20 mouse cellular contexts compared by ENCODE assay signal in the genomic region with DNA sequence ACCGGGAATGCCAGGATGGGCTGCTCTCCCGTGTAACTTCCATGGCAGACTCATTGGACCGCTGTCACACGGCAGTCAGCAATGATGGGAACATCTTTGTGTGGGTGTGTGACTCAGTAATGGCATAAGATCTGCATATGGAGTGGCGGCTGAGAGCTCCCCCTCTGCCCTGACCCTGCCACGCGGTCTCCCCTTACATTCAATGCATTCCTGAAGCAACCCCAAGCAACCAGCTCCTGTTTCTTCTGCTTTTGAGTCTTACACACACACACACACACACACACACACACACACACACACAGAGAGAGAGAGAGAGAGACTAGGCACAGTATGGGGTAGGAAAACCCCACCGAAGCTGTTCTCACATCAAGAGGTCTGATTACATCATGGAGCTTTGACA. TPM values are rescaled to one million over a fixed set of nuclear protein-coding genes. Genes with fewer than 3 reads are reported as not detected.
DNase-seq lines count a peak whose midpoint lies in the region; ATAC-seq lines count a peak whose summit lies in the region.
"Had no signal": no experiment of that assay in that cellular context is flagged by ENCODE, and none has a peak within 500 bp of the region (broad histone marks: within the 10 kb centered on the region; RNA-seq: fewer than 3 reads in every experiment).

No protein-coding gene starts in this region.

- H3K4me3 ChIP-seq in forebrain, embryonic 10.5 days, result no peak overlapping the region
- no peak overlapping the region for H3K4me3 ChIP-seq in forebrain, embryonic 16.5 days (replicated peaks; ENCODE audit: low read length)
- peak overlapping the region; percentile 53 for H3K4me3 ChIP-seq in megakaryocyte, embryonic 14.5 days (replicated peaks)
- H3K4me3 ChIP-seq in embryonic facial prominence, embryonic 13.5 days, result no peak overlapping the region
- H3K4me3 ChIP-seq: erythroblast, embryonic 14.5 days; forebrain, embryonic 15.5 days; hindbrain, embryonic 12.5 days; limb, embryonic 15.5 days had no signal

- H3K27ac ChIP-seq in forebrain, embryonic 10.5 days, result peak overlapping the region; percentile 8; the same call in 1 of the 2 replicates
- no peak overlapping the region for H3K27ac ChIP-seq in forebrain, embryonic 16.5 days (ENCODE audit: low read length)
- peak overlapping the region; percentile 51; the same call in 1 of the 2 replicates for H3K27ac ChIP-seq in embryonic facial prominence, embryonic 13.5 days
- H3K27ac ChIP-seq: forebrain, embryonic 15.5 days; hindbrain, embryonic 12.5 days; limb, embryonic 15.5 days had no signal

- H3K9me3 ChIP-seq in forebrain, embryonic 10.5 days, result no peaks in the 10 kb centered on the region
- H3K9me3 ChIP-seq in forebrain, embryonic 16.5 days (ENCODE audit: control insufficient read depth, low read length), result no peaks in the 10 kb centered on the region
- no peaks in the 10 kb centered on the region for H3K9me3 ChIP-seq in megakaryocyte, embryonic 14.5 days
- no peaks in the 10 kb centered on the region for H3K9me3 ChIP-seq in embryonic facial prominence, embryonic 13.5 days
- H3K9me3 ChIP-seq: forebrain, embryonic 15.5 days; hindbrain, embryonic 12.5 days; limb, embryonic 15.5 days had no signal

- peaks cover 39% of the 10 kb centered on the region for H3K27me3 ChIP-seq in forebrain, embryonic 10.5 days (ENCODE audit: poor library complexity, severe bottlenecking)
- peaks cover 3% of the 10 kb centered on the region; the same call in 1 of the 2 replicates for H3K27me3 ChIP-seq in forebrain, embryonic 16.5 days (replicated peaks; ENCODE audit: control insufficient read depth, insufficient read depth, low read length)
- no peaks in the 10 kb centered on the region for H3K27me3 ChIP-seq in megakaryocyte, embryonic 14.5 days (replicated peaks)
- peaks cover 15% of the 10 kb centered on the region; the same call in 1 of the 2 replicates for H3K27me3 ChIP-seq in embryonic facial prominence, embryonic 13.5 days
- H3K27me3 ChIP-seq: forebrain, embryonic 15.5 days; limb, embryonic 15.5 days had no signal

- no peak overlapping the region for H3K9ac ChIP-seq in forebrain, embryonic 16.5 days (replicated peaks; ENCODE audit: low read depth, low read length)
- H3K9ac ChIP-seq in embryonic facial prominence, embryonic 13.5 days, result no peak overlapping the region
- H3K9ac ChIP-seq: forebrain, embryonic 15.5 days; hindbrain, embryonic 12.5 days; limb, embryonic 15.5 days; liver, postnatal 0 days had no signal

- WGBS in forebrain, embryonic 10.5 days, result 61% methylated on average over 8 of the region's 8 CpGs
- WGBS in forebrain, embryonic 16.5 days, result 29% methylated on average over 8 of the region's 8 CpGs
- 49% methylated on average over 8 of the region's 8 CpGs for WGBS in embryonic facial prominence, embryonic 13.5 days

- intact Hi-C loops in left cerebral cortex, postnatal 25 days (cut with DNase I), result no loop called here

- DNase-seq in forebrain, embryonic 10.5 days (ENCODE audit: extremely low spot score, low spot score), result peak; percentile 33
- peak; percentile 46 for DNase-seq in embryo, embryonic 10 days (ENCODE audit: low spot score)
- no peak for DNase-seq in left cerebral cortex, postnatal 25 days (ENCODE audit: low spot score in 2 of 2)
- DNase-seq: cerebellum, adult 9-10 months; gastrocnemius, postnatal 25 days; kidney, adult 11 months; liver, postnatal 0 days; lung, postnatal 36 days; retina, postnatal 1 day; thymus, adult 2 months had no signal

- ATAC-seq in forebrain, embryonic 16.5 days, result no peak
- no peak for ATAC-seq in megakaryocyte, adult 5-6 weeks (ENCODE audit: poor library complexity, severe bottlenecking)
- no peak for ATAC-seq in embryonic facial prominence, embryonic 13.5 days (ENCODE audit: insufficient number of reproducible peaks, insufficient read depth, low FRiP score, low TSS enrichment, low read depth)
- no peak for ATAC-seq in inflammation-experienced regulatory T-cells, adult 6 months
- ATAC-seq: CD4-positive, CD25-positive, alpha-beta regulatory T cell, adult 4 months; forebrain, embryonic 15.5 days; liver, postnatal 0 days had no signal

- peaks cover 33% of the 10 kb centered on the region for H3K4me1 ChIP-seq in forebrain, embryonic 10.5 days
- peaks cover 8% of the 10 kb centered on the region for H3K4me1 ChIP-seq in forebrain, embryonic 16.5 days (replicated peaks; ENCODE audit: control insufficient read depth, insufficient read depth, low read length)
- H3K4me1 ChIP-seq in megakaryocyte, embryonic 14.5 days, result peaks cover 85% of the 10 kb centered on the region
- peaks cover 29% of the 10 kb centered on the region for H3K4me1 ChIP-seq in embryonic facial prominence, embryonic 13.5 days

- no peaks in the 10 kb centered on the region for H3K36me3 ChIP-seq in forebrain, embryonic 10.5 days (replicated peaks)
- no peaks in the 10 kb centered on the region for H3K36me3 ChIP-seq in forebrain, embryonic 16.5 days (ENCODE audit: control insufficient read depth, insufficient read depth)
- peaks cover 28% of the 10 kb centered on the region for H3K36me3 ChIP-seq in megakaryocyte, embryonic 14.5 days (replicated peaks; ENCODE audit: low read length)
- H3K36me3 ChIP-seq in embryonic facial prominence, embryonic 13.5 days, result no peaks in the 10 kb centered on the region
- H3K36me3 ChIP-seq: forebrain, embryonic 15.5 days; hindbrain, embryonic 12.5 days; limb, embryonic 15.5 days had no signal

- H3K4me2 ChIP-seq in forebrain, embryonic 16.5 days (ENCODE audit: low read length), result no peak overlapping the region
- peak overlapping the region; percentile 11; the same call in 1 of the 2 replicates for H3K4me2 ChIP-seq in embryonic facial prominence, embryonic 13.5 days
- H3K4me2 ChIP-seq: forebrain, embryonic 15.5 days; hindbrain, embryonic 12.5 days; limb, embryonic 15.5 days had no signal

RNA-seq across cellular contexts. Expression of gene Supt4a, which starts 29.8 kb away (rescaled TPM):
- 153 and 160 TPM in 2 replicates for polyA plus RNA-seq in forebrain, embryonic 10.5 days (2016; fragmentation: Nextera tagmentation; extraction: Ambion mirVana)
- 133 and 147 TPM in 2 replicates for polyA plus RNA-seq in forebrain, embryonic 16.5 days (2015; fragmentation: Nextera tagmentation; extraction: Ambion mirVana)
- 5.6 and 15.5 TPM in 2 replicates for polyA plus RNA-seq in megakaryocyte, embryonic 14.5 days (2012; ENCODE audit: insufficient read depth, low replicate concordance)
- 200 and 205 TPM in 2 replicates for total RNA-seq in megakaryocyte, adult 5-6 weeks (2015)
- 58.9 and 59.0 TPM in 2 replicates for total RNA-seq in megakaryocyte, adult 5-6 weeks (2017)
- polyA plus RNA-seq in embryonic facial prominence, embryonic 13.5 days (2015; fragmentation: Nextera tagmentation; extraction: Ambion mirVana), result 163 and 172 TPM in 2 replicates
- polyA plus RNA-seq in inflammation-experienced regulatory T-cells, adult 6 months (2017; shearing (Covaris generic)), result 100 to 1,000 TPM; 357 to 377 (median 371) TPM
- total RNA-seq in left cerebral cortex, postnatal 25 days (2021), result 10 to 100 TPM; 69.9 to 86.3 TPM

RNA-seq across cellular contexts. Expression of gene Rnf43, which starts 45.0 kb away (rescaled TPM):
- polyA plus RNA-seq in forebrain, embryonic 10.5 days (2016; fragmentation: Nextera tagmentation; extraction: Ambion mirVana), result 1.1 and 1.9 TPM in 2 replicates
- 0.76 and 1.9 TPM in 2 replicates for polyA plus RNA-seq in forebrain, embryonic 16.5 days (2015; fragmentation: Nextera tagmentation; extraction: Ambion mirVana)
- polyA plus RNA-seq in megakaryocyte, embryonic 14.5 days (2012; ENCODE audit: insufficient read depth, low replicate concordance), result 1.0 and 2.7 TPM in 2 replicates
- 3.3 and 4.0 TPM in 2 replicates for total RNA-seq in megakaryocyte, adult 5-6 weeks (2015)
- total RNA-seq in megakaryocyte, adult 5-6 weeks (2017), result 3.4 and 8.6 TPM in 2 replicates
- polyA plus RNA-seq in embryonic facial prominence, embryonic 13.5 days (2015; fragmentation: Nextera tagmentation; extraction: Ambion mirVana), result 7.1 and 8.7 TPM in 2 replicates
- 10 to 100 TPM; 35.2 to 53.0 (median 47.2) TPM for polyA plus RNA-seq in inflammation-experienced regulatory T-cells, adult 6 months (2017; shearing (Covaris generic))
- 1 to 10 TPM; 1.9 to 2.7 TPM for total RNA-seq in left cerebral cortex, postnatal 25 days (2021)

RNA-seq across cellular contexts. Expression of gene Tspoap1, which starts 52.8 kb away (rescaled TPM):
- 11.0 and 11.1 TPM in 2 replicates for polyA plus RNA-seq in forebrain, embryonic 10.5 days (2016; fragmentation: Nextera tagmentation; extraction: Ambion mirVana)
- polyA plus RNA-seq in forebrain, embryonic 16.5 days (2015; fragmentation: Nextera tagmentation; extraction: Ambion mirVana), result 26.4 and 47.4 TPM in 2 replicates
- polyA plus RNA-seq in megakaryocyte, embryonic 14.5 days (2012; ENCODE audit: insufficient read depth, low replicate concordance), result 12.9 and 13.9 TPM in 2 replicates
- total RNA-seq in megakaryocyte, adult 5-6 weeks (2015), result 5.4 and 8.0 TPM in 2 replicates
- 6.1 and 8.6 TPM in 2 replicates for total RNA-seq in megakaryocyte, adult 5-6 weeks (2017)
- polyA plus RNA-seq in embryonic facial prominence, embryonic 13.5 days (2015; fragmentation: Nextera tagmentation; extraction: Ambion mirVana), result 4.9 and 5.3 TPM in 2 replicates
- polyA plus RNA-seq in inflammation-experienced regulatory T-cells, adult 6 months (2017; shearing (Covaris generic)), result 1 to 10 TPM; 1.7 to 3.8 (median 3.4) TPM
- 100 to 1,000 TPM; 165 to 189 TPM for total RNA-seq in left cerebral cortex, postnatal 25 days (2021)

Comparison
In these comparisons a context has a peak if more than half of its experiments do, and no peak if none do; other contexts are left out.
1. DNase-seq: peak in forebrain, embryonic 10.5 days (single experiment) and embryo, embryonic 10 days (single experiment); none in left cerebral cortex, postnatal 25 days (0 of 2).